Mouse (Mus musculus) megakaryocyte, embryonic 14.5 days (primary cell): ENCODE data around the gene Pnpo. TPM values are rescaled to one million over a fixed set of nuclear protein-coding genes. Genes with fewer than 3 reads are reported as not detected.

Experiments used
- H3K27me3 ChIP-seq: replicated peaks from 2 replicates; pipeline ENCODE3; 2012; ENCODE audit warnings: inconsistent platforms
- H3K36me3 ChIP-seq: replicated peaks from 2 replicates; pipeline ENCODE3; 2012; ENCODE audit warnings: low read length, inconsistent platforms, mixed read lengths
- H3K4me1 ChIP-seq: 2 replicates; pipeline ENCODE4 v1.6.1; 2012; ENCODE audit warnings: inconsistent platforms
- H3K4me3 ChIP-seq: replicated peaks from 2 replicates; pipeline ENCODE3; 2012; ENCODE audit warnings: moderate library complexity, mild to moderate bottlenecking, inconsistent platforms
- H3K9me3 ChIP-seq: 2 replicates; pipeline ENCODE4 v1.6.1; 2012; ENCODE audit warnings: inconsistent platforms
- FLI1 ChIP-seq: IDR thresholded peaks from 2 replicates; pipeline ENCODE4 v1.6.1; 2012; ENCODE audit warnings: low read length, inconsistent platforms, mixed read lengths
- GATA1 ChIP-seq: IDR thresholded peaks from 3 replicates; pipeline ENCODE4 v1.6.1; 2012; ENCODE audit warnings: mixed read lengths, low read length, inconsistent platforms, borderline replicate concordance
- polyA plus RNA-seq: library from polyadenylated mRNA; stranded (reverse); fragments of >175 nt; gene quantifications from 2 replicates; pipeline ENCODE4 v1.2.3, GENCODE M21; 2012; ENCODE audit warnings: low replicate concordance; ENCODE audit not compliant: insufficient read depth

Gene Pnpo
- polyA plus RNA-seq, 1 experiment, result 16.6 TPM

GRCm38 (mm10) chr11:96940578-96941465, 3.0 kb downstream of the Pnpo start:
- peaks cover 83% of the 10 kb centered on the region for H3K4me1 ChIP-seq

GRCm38 (mm10) chr11:96938426-96938800, 5.4 kb downstream of the Pnpo start:
- Histone ChIP-seq H3K27me3 (no peaks in the 10 kb centered on the region), H3K36me3 (peaks cover 46% of the 10 kb centered on the region), H3K9me3 (no peaks in the 10 kb centered on the region), H3K4me3 (no peak overlapping the region), H3K4me1 (peaks cover 83% of the 10 kb centered on the region)
- TF ChIP-seq FLI1 (no peak), GATA1 (no peak)

More at GRCm38 (mm10) chr11:96940578-96941465, 3.0 kb downstream of the Pnpo start:
- H3K4me3 ChIP-seq, result no peak overlapping the region
- H3K27me3 ChIP-seq, result no peaks in the 10 kb centered on the region
- TF ChIP-seq FLI1, result no peak
- TF ChIP-seq GATA1, result no peak
- no peaks in the 10 kb centered on the region for H3K9me3 ChIP-seq
- H3K36me3 ChIP-seq, result peaks cover 46% of the 10 kb centered on the region

GRCm38 (mm10) chr11:96937549-96938425, 6.0 kb downstream of the Pnpo start:
- Histone ChIP-seq H3K4me1 (peaks cover 82% of the 10 kb centered on the region), H3K4me3 (peak overlapping the region; percentile 3), H3K9me3 (no peaks in the 10 kb centered on the region), H3K36me3 (peaks cover 46% of the 10 kb centered on the region), H3K27me3 (no peaks in the 10 kb centered on the region)
- TF ChIP-seq GATA1 (no peak), FLI1 (no peak)

GRCm38 (mm10) chr11:96935872-96936650, 7.7 kb downstream of the Pnpo start:
- H3K4me3 ChIP-seq, result no peak overlapping the region
- H3K27me3 ChIP-seq, result peaks cover 8% of the 10 kb centered on the region
- peaks cover 35% of the 10 kb centered on the region for H3K36me3 ChIP-seq
- H3K9me3 ChIP-seq, result no peaks in the 10 kb centered on the region
- H3K4me1 ChIP-seq, result peaks cover 73% of the 10 kb centered on the region
- TF ChIP-seq FLI1 (no peak), GATA1 (no peak)

- Histone ChIP-seq H3K36me3 (peaks cover 24% of the 10 kb centered on the region), H3K4me3 (peak overlapping the region; percentile 65), H3K4me1 (peaks cover 75% of the 10 kb centered on the region), H3K9me3 (no peaks in the 10 kb centered on the region), H3K27me3 (peaks cover 13% of the 10 kb centered on the region)
- TF ChIP-seq GATA1 (no peak), FLI1 (no peak)
These were observed 8.8 kb downstream of the Pnpo start for GRCm38 (mm10) chr11:96934921-96935356.

GRCm38 (mm10) chr11:96933562-96934276, 10.1 kb downstream of the Pnpo start:
- TF ChIP-seq GATA1 (no peak), FLI1 (no peak)
- H3K4me3 ChIP-seq, result peak overlapping the region; percentile 4
- peaks cover 12% of the 10 kb centered on the region for H3K36me3 ChIP-seq
- H3K9me3 ChIP-seq, result no peaks in the 10 kb centered on the region
- peaks cover 83% of the 10 kb centered on the region for H3K4me1 ChIP-seq
- peaks cover 25% of the 10 kb centered on the region for H3K27me3 ChIP-seq

- Histone ChIP-seq H3K9me3 (no peaks in the 10 kb centered on the region), H3K4me1 (peaks cover 80% of the 10 kb centered on the region), H3K4me3 (peak overlapping the region; percentile 33), H3K36me3 (no peaks in the 10 kb centered on the region), H3K27me3 (peaks cover 31% of the 10 kb centered on the region)
- TF ChIP-seq FLI1 (no peak), GATA1 (no peak)
These were observed 12.3 kb downstream of the Pnpo start for GRCm38 (mm10) chr11:96931327-96932062.

GRCm38 (mm10) chr11:96929766-96930331, 13.9 kb downstream of the Pnpo start:
- no peaks in the 10 kb centered on the region for H3K9me3 ChIP-seq
- H3K27me3 ChIP-seq, result peaks cover 31% of the 10 kb centered on the region
- no peaks in the 10 kb centered on the region for H3K36me3 ChIP-seq
- H3K4me1 ChIP-seq, result peaks cover 80% of the 10 kb centered on the region
- H3K4me3 ChIP-seq, result no peak overlapping the region
- TF ChIP-seq GATA1 (no peak), FLI1 (no peak)
